Mouse (Mus musculus) forebrain, postnatal 0 days (tissue): ENCODE measurements around the gene Fbxw28. TPM values are rescaled to one million over a fixed set of nuclear protein-coding genes. Genes with fewer than 3 reads are reported as not detected.
"Not testable (repeated sequence)": the region's sequence is repeated elsewhere in the genome, so short reads cannot be mapped to it uniquely, and the experiment has no call there.

Experiments used
- ATAC-seq: fragments of 200-750 bp; cut with Nextera tagmentation; 2 replicates; pipeline ENCODE4 v1.8.0; 2017; ENCODE audit warnings: mild to moderate bottlenecking, moderate library complexity
- DNase-seq: peaks from one replicate; pipeline ENCODE4 v3.0.0-alpha.2; 2015
- H3K27ac ChIP-seq: fragments of 300-500 bp; sonication (generic); 2 replicates; pipeline ENCODE4 v1.5.1; 2014; ENCODE audit warnings: low read depth, mild to moderate bottlenecking, antibody characterized with exemption, low read length, moderate library complexity, mixed read lengths
- H3K27me3 ChIP-seq: fragments of 300-500 bp; sonication (generic); 2 replicates; pipeline ENCODE4 v1.6.1; 2014; ENCODE audit warnings: mild to moderate bottlenecking, low read length, mixed read lengths; ENCODE audit not compliant: insufficient read depth
- H3K36me3 ChIP-seq: fragments of 300-500 bp; sonication (generic); 2 replicates; pipeline ENCODE4 v1.6.1; 2014; ENCODE audit warnings: mild to moderate bottlenecking, moderate library complexity; ENCODE audit not compliant: insufficient read depth
- H3K4me1 ChIP-seq: fragments of 300-500 bp; sonication (generic); 2 replicates; pipeline ENCODE4 v1.6.1; 2014; ENCODE audit warnings: antibody characterized with exemption; ENCODE audit not compliant: insufficient read depth
- H3K4me2 ChIP-seq: fragments of 300-500 bp; sonication (generic); 2 replicates; pipeline ENCODE4 v1.6.1; 2014; ENCODE audit warnings: low read depth, mild to moderate bottlenecking, moderate library complexity
- H3K4me3 ChIP-seq: fragments of 300-500 bp; sonication (generic); 2 replicates; pipeline ENCODE4 v1.5.1; 2014; ENCODE audit warnings: low read depth, low read length, mixed read lengths
- H3K9ac ChIP-seq: fragments of 300-500 bp; sonication (generic); 2 replicates; pipeline ENCODE4 v1.6.1; 2014; ENCODE audit warnings: mild to moderate bottlenecking
- H3K9me3 ChIP-seq: fragments of 300-500 bp; sonication (generic); 2 replicates; pipeline ENCODE4 v1.6.1; 2016; ENCODE audit warnings: low read length
- WGBS: fragments of 180-500 bp; shearing (Covaris S2); extraction: QIAGEN DNeasy Blood & Tissue Kit; methylation state at CpG from one replicate; pipeline ENCODE4 v1.1.7; 2014; 5-methylcytosine and 5-hydroxymethylcytosine counted together
- polyA plus RNA-seq: library from polyadenylated mRNA; unstranded; fragments of >200 nt; fragmentation: Nextera tagmentation; extraction: Ambion mirVana; gene quantifications from 2 replicates; pipeline ENCODE4 v1.2.1, GENCODE M21; 2015
- total RNA-seq: library from RNA; depleted of rRNA; stranded (reverse); fragments of >200 nt; gene quantifications from 2 replicates; pipeline ENCODE4 v1.2.3, GENCODE M21; 2014; rRNA removed

The Fbxw28 gene
- total RNA-seq = not detected in 2 replicates
- polyA plus RNA-seq = not detected in 2 replicates

DNA sequence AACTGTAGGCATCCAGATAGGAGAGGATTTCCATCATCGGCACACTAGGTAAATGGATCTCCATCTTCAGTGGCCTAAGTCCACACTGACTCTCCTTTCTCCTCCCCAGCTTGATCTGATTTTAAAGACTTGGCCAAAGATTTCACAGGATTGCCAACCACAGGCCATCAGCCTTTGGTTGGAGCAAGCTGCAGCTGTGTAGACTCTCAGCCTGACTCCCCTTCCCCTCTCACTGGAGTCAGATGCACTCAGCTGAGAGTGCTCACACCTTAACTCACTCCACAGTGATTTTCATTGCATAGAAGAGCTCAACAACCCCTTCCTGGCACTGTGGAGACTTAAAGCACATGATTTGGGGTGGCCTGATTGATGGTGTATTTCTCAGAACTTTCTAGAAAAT lies at the start of gene Fbxw28:
Fbxw28 (minus strand) TSS at position 101 of the 400 bp plus-strand sequence.
- DNase-seq, H3K36me3 ChIP-seq, ATAC-seq, H3K27me3 ChIP-seq, H3K4me1 ChIP-seq, H3K9ac ChIP-seq, H3K4me3 ChIP-seq, H3K27ac ChIP-seq, H3K4me2 ChIP-seq, H3K9me3 ChIP-seq: not testable (repeated sequence)
- no CpG with 5 or more reads among the region's 1 CpGs for WGBS

DNA sequence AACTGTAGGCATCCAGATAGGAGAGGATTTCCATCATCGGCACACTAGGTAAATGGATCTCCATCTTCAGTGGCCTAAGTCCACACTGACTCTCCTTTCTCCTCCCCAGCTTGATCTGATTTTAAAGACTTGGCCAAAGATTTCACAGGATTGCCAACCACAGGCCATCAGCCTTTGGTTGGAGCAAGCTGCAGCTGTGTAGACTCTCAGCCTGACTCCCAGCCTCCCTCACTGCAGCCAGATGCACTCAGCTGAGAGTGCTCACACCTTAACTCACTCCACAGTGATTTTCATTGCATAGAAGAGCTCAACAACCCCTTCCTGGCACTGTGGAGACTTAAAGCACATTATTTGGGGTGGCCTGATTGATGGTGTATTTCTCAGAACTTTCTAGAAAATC lies 51.9 kb downstream of the Fbxw28 start, which contains the start of gene Fbxw14:
Fbxw14 (minus strand) TSS at position 101 of the 400 bp plus-strand sequence.
- not testable (repeated sequence) for H3K27ac ChIP-seq, H3K4me3 ChIP-seq, H3K36me3 ChIP-seq, H3K9ac ChIP-seq, DNase-seq, H3K4me1 ChIP-seq, H3K27me3 ChIP-seq, ATAC-seq, H3K4me2 ChIP-seq, H3K9me3 ChIP-seq
- no CpG with 5 or more reads among the region's 1 CpGs for WGBS

Other genes starting within 250 kb of the Fbxw28 start
- 56.3 and 78.2 TPM in 2 replicates for gene Plxnb1, start 244.3 kb downstream of the Fbxw28 start, total RNA-seq
- 7.3 and 10.2 TPM in 2 replicates for gene Plxnb1, start 244.3 kb downstream of the Fbxw28 start, polyA plus RNA-seq
- not detected in 2 replicates for gene Fbxw21, start 177.6 kb downstream of the Fbxw28 start, total RNA-seq
- not detected in 2 replicates for gene Fbxw21, start 177.6 kb downstream of the Fbxw28 start, polyA plus RNA-seq
- gene Fbxw13, start 143.7 kb downstream of the Fbxw28 start, total RNA-seq = 0.24 TPM in 1 of 2 replicates, not detected in the other
- gene Fbxw13, start 143.7 kb downstream of the Fbxw28 start, polyA plus RNA-seq = 0.19 and 0.24 TPM in 2 replicates
- gene Fbxw20, start 104.9 kb downstream of the Fbxw28 start, total RNA-seq = not detected in 2 replicates
- not detected in 2 replicates for gene Fbxw20, start 104.9 kb downstream of the Fbxw28 start, polyA plus RNA-seq
- not detected in 2 replicates for gene Fbxw14, start 52.0 kb downstream of the Fbxw28 start, total RNA-seq
- not detected in 2 replicates for gene Fbxw14, start 52.0 kb downstream of the Fbxw28 start, polyA plus RNA-seq
- not detected in 2 replicates for gene Fbxw22, start 64.6 kb upstream of the Fbxw28 start, total RNA-seq
- not detected in 2 replicates for gene Fbxw22, start 64.6 kb upstream of the Fbxw28 start, polyA plus RNA-seq
- not detected in 2 replicates for gene Fbxw16, start 109.5 kb upstream of the Fbxw28 start, total RNA-seq
- gene Fbxw16, start 109.5 kb upstream of the Fbxw28 start, polyA plus RNA-seq = not detected in 2 replicates
- not detected in 2 replicates for gene Fbxw19, start 156.2 kb upstream of the Fbxw28 start, total RNA-seq
- not detected in 2 replicates for gene Fbxw19, start 156.2 kb upstream of the Fbxw28 start, polyA plus RNA-seq
- 0.71 TPM in 1 of 2 replicates, not detected in the other for gene Fbxw15, start 228.6 kb upstream of the Fbxw28 start, total RNA-seq
- not detected in 2 replicates for gene Fbxw15, start 228.6 kb upstream of the Fbxw28 start, polyA plus RNA-seq